Mouse (Mus musculus): ENCODE data around the gene Wbp2nl.

GRCm38 (mm10) chr15:82345820-82346470, 47.2 kb downstream of the Wbp2nl start:
- TF ChIP-seq MAZ (IDR thresholded peaks at IDR 0.05; ENCODE audit: low read depth, low read length) (peak; percentile 88), E2F4 (IDR thresholded peaks at IDR 0.05; ENCODE audit: borderline replicate concordance, low read depth, low read length) (no peak), CTCF (IDR thresholded peaks at IDR 0.05 in 2 of 3, conservative IDR thresholded peaks at IDR 0.05 in 1 of 3; ENCODE audit: control insufficient read depth in 1 of 3, insufficient read depth in 1 of 3, low read depth in 2 of 3, low read length in 3 of 3, poor library complexity in 1 of 3, severe bottlenecking in 1 of 3) (no peak), HCFC1 (IDR thresholded peaks at IDR 0.05; ENCODE audit: low read depth, low read length) (peak; percentile 85), POLR2AphosphoS5 (IDR thresholded peaks at IDR 0.05; ENCODE audit: borderline replicate concordance, low read depth, low read length) (peak; percentile 95; the same call in 1 of the 2 replicates), USF1 (IDR thresholded peaks at IDR 0.05; ENCODE audit: low read depth, low read length) (peak; percentile 84)
